Mouse (Mus musculus): ENCODE data around the gene Svs6.

- TF ChIP-seq CTCF (IDR thresholded peaks at IDR 0.05; ENCODE audit: extremely low read depth, insufficient read depth, low read length), result peak; percentile 7; the same call in 1 of the 2 replicates
- no peak for TF ChIP-seq POLR2A (IDR thresholded peaks at IDR 0.05; ENCODE audit: extremely low read depth, insufficient read depth, low read length)
Observed at GRCm38 (mm10) chr2:164348980-164349379, 32.4 kb downstream of the Svs6 start.
